Mouse (Mus musculus): ENCODE results near the gene Ptprt.
A peak's percentile ranks its signal among the peaks of the same experiment; 100 is the strongest.

Gene Ptprt

DNA sequence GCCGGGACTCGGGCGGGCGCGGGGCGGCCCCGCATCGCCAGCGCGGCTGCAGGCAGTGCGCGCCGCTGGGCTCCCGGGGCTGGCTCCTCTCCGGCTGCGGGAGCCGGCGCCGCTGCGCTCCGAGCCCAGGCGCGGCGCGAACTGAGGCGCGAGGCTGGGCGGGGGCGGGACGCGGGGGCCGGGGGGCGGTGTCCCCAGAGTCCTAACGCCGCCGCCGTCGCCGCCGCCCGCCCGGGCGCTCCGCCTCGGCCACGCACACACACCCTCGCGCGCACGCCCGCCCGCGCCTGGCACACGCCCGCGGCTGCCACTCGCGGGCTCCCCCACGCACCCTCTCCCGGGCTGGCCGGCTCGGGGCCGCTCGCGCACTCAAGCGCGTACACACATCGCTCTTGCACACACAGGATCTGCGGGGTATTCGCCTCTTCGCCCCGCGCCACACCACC lies at the start of gene Ptprt:
Gene Ptprt (minus strand): TSS at position 207 of the 446 bp plus-strand sequence.
- DNase-seq (ENCODE audit: low spot score in 2 of 2), result no peak

DNA sequence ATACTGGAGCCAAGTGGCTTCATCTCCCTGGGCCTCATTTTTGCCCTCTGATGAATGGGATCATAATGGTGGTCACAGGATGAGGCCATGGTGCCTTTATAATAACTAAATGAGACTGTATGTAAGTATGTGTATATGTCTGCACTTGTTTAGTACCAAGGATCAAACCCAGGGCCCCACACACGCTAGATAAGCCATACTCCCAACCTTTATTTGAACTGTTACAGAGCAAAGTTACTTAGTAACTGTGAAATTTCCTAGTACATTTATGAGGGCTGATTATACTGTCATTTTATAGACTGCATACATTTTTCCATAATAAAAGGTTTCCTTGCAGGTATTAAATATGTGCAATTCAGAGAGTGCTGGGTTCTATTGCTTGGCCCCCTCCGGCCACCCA lies 49.5 kb upstream of the Ptprt start:
- DNase-seq (ENCODE audit: low spot score in 2 of 2), result no peak

DNA sequence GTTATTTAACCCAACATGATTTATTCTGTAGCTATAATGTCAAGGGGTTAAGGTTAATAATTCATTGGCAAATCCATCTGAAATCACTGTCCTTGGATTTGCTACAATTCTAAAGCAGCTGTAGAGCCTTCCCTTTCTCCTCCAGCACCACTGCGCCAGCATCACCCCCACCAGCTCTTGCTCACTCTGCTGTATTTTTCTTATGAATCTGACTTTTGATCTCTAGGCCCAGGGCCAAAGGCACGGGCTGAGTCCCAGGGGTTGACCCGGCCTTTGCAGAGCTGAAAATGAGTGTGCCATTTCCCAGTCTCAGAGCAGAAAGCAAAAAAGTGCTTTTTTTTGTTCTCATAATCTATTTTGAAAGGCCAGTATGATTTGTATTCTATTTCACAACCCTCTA lies 38.7 kb upstream of the Ptprt start:
- no peak for DNase-seq (ENCODE audit: low spot score in 2 of 2)

DNA sequence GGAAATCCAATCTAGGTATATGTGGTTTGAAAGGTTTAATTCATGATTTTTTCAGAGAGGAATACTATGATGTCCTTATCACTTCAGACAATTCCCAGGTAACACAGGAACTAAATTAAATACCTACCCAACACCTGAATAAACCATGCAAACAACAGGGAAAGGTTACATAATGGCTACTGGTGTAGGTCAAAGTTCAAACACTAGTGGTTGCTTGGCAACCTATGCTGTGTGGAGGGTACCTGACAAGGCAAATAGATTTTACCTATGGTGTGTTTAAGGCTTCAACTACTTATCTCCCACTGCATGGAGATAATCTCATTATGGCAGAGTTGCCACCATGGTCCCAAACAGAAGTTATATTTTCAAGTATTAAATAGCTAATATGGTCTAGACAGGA lies 38.1 kb upstream of the Ptprt start:
- DNase-seq (ENCODE audit: low spot score in 2 of 2), result no peak

DNA sequence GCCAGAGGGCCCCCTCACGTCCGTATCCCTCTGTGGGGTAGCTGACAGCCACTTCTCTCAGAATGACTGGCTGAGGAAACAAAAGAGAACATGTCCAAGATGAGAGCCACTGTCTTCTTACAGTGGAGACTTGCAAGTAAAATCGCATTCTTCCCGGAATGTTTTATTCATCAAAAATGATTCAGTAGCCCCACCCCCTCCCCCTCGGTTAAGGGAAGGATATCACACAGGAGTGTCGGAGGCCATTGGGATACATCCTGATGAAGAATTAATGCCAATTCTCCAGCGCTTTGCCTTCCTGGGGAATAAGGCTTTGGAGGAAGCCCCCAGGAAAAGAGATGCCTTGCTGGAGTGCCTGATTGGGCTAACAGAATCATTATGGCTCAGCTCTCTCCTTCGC lies 37.1 kb upstream of the Ptprt start:
- DNase-seq (ENCODE audit: low spot score in 2 of 2), result no peak

DNA sequence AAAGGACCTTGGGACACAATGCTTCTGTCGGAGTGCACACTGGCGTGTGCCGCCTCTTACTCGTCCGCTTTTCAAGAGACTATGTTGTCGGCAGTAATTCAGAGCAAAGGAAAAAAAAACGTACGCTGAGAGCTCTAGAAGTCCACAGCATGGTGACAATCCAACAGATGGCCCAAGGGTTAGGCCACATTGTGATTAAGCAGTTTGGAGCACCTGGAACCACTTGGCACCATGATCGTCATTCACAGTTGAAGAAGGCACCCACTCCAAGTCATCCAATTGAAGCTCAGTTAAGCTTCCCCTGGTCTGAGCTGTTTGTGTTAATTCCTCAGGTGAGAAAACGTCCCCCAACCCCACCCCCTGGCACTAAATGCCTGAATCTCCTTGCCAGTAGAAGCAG lies 36.2 kb upstream of the Ptprt start:
- no peak for DNase-seq (ENCODE audit: low spot score in 2 of 2)

DNA sequence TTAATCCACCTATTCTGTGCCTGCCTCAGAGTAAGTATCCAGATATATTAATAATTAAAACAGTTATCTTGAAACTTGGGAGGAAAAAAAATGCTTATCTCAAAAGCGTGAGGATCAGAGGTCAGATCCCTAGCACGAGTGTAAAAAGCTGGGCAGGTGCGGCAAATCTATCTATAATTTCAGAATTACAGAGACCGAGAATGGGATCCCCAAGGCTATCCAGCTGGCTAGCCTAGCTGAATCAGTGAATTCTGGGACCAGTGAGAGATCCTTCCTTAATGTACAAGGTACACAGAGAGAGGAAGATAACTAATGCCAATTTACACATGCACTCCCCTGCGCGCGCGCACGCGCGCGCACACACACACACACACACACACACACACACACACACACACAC lies 31.2 kb upstream of the Ptprt start:
- no peak for DNase-seq (ENCODE audit: low spot score in 2 of 2)

DNA sequence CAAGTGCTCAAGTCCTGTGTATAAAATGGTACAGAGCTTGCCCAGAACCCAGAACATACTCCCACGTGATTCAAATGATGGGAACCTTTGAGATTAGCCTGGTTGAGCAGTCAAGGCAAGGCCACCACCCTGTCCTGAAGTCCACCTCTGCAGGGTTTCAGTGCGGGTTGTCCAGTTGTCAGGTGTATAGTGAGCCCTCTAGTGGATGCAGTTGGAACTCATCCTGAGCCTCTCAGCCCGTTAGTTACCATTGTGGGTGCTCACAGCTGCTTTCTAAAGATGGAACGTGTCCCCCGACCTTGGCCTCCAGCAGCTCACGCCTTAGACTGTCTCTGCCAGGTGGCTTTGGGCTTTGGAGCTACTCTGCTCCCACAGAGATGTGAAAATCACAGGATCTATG lies 21.7 kb upstream of the Ptprt start:
- DNase-seq (ENCODE audit: low spot score in 2 of 2), result peak in 1 of 2 experiments; percentile 33

DNA sequence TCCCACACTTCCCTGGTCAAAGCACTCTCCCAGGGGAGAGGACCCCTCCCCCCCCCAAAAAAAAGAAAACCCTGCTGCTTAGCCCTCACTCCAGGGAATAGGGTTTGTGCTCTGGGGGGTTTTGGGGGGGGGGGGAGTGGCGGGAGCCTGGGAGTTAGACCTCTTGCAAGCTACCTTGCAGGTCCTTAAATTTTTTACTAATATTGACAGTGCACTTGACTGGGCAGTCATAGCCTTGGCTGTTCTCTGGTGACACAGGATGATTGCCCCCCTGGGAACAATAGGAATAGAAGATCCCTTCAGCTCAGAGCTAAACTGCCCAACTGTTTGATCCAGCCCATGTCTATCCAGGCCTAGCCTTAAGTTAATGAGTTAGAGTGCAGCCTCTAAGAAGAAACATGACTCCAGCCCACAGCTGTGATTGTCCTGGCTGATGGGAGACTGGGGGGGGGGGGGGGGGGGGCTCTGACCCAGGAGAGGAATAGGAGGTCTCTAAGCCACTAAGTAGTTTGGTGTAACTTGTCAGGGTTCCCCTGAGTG lies 1.6 kb upstream of the Ptprt start:
- DNase-seq (ENCODE audit: low spot score in 2 of 2), result no peak

DNA sequence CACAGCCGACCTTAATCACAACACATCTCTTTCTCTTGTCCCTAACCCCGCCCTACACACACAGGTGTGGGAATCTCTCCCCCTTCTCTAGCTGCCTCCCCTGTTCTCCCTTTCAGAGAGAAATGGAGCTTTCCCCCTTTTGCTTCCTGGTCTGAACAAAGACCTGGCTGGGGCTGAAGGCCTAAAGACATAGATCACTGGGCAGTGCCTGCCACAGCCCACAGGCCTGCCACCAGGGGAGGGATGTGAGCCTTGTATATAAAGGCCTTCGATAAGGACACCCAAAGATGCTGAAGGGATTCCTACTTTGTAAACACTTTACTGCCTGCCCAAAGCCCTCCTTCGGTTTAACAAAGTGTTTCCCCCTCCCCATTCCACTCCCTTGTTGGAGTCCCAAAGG lies 786 bp upstream of the Ptprt start:
- no peak for DNase-seq (ENCODE audit: low spot score in 2 of 2)

DNA sequence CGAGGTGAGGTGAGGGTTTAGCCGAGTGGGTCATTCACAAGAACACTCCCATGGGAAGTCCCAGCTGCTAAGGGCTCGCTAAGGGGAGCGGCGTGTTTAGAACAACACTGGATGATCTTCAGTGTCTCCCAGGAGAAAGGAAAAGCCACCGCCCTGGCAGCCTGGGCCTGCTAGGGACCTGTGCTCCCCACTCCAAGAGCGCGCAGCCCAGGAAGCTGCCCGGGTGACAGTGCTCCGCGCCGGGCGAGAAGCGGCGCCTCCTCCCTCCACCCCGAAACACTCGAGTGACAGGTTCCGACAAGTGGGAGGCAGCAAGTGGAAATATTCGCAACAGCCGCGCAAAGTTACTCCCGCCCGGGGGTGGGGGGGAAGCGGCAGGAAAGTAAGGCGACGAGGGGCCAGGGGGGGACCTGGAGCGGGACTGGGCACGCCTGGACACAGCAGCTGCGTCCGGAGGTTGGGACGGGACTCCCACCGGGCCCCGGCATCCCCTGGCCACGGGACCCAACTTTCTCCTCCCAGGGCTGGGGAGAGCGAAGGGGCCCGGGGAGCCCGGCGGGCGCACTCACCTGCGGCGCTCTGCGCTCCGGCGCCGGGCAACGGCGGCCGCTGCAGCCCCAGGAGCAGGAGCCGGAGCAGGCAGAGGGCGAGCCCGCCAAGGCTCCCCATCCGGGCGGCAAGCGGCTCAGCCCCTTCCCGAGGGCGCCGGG lies 561 bp downstream of the Ptprt start:
- peak in 1 of 2 experiments; percentile 27 for DNase-seq (ENCODE audit: low spot score in 2 of 2)

DNA sequence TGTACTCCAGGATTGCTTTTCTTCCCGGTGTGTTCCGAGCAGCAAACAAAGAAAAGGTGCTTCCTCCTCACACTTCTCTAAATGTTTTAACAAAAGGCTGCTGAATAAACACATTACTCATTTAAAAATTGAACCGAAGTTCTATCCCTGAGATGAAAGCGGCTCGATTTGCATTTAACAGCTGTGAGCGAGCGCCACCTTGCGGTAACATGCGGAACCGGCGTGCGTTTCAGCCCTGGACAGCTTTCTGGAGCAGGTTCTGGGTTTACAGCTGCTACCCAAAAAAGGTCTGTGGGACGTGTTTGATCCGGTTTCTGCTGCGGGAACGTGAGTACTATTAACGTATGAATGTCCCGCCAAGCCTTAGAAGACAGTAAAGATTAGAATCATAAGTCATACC lies 1.9 kb downstream of the Ptprt start:
- DNase-seq (ENCODE audit: low spot score in 2 of 2), result peak; percentile 64 to 87

DNA sequence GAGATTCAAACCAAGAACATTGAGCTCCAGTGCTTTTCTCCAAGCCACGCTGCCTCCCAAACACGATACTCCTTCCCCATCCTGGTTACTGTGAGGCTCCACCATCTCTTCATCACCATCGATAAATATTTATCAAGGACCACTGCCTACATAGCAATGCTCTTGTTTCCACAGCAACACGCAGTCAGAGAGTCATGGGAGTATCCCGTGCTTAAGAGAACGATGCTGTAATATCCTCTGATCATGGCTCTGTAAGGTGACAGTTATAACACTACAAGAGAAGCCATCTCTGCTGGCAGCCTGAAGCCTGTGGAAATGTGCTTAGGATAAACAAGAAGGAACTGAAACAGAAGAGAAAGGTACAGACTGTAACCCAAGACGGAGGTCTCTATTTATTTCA lies 3.4 kb downstream of the Ptprt start:
- DNase-seq (ENCODE audit: low spot score in 2 of 2), result no peak

DNA sequence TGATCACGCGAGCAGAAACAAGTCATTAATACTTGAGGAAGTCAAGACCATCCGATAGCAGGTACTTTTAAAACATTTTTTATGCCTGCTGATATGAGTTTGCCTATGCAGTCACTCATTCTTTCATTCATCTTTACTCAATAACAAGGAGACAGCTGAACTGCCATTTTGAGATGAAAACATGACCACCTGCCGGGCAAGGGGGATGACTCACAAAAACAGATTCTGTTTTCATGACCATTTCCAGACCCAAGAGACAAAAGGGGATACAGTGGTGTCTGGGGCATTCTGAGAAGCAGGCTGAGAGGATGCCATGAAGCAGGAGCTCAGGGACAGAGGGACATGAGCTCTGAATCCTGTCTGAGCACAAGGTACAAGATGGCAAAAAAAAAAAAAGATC lies 6.5 kb downstream of the Ptprt start:
- DNase-seq (ENCODE audit: low spot score in 2 of 2), result no peak

DNA sequence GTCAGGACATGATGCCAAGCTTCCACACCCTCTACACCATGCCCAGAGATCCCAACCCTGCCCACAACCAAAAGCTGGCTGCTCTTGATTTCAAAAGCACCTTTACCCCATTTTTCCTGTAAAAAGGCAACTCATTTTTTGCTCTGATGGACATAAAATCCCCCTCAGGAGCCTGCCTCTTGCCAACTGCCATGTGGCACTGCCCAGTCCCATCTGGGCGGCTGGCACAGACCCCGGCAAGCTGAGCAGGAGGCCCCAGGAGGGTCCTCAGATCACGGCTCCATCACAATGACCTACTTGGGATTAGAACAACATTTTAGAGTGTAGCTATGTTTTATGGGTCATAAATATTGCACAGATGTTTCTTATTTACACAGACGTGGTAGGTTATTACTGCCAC lies 22.3 kb downstream of the Ptprt start:
- DNase-seq (ENCODE audit: low spot score in 2 of 2), result no peak

DNA sequence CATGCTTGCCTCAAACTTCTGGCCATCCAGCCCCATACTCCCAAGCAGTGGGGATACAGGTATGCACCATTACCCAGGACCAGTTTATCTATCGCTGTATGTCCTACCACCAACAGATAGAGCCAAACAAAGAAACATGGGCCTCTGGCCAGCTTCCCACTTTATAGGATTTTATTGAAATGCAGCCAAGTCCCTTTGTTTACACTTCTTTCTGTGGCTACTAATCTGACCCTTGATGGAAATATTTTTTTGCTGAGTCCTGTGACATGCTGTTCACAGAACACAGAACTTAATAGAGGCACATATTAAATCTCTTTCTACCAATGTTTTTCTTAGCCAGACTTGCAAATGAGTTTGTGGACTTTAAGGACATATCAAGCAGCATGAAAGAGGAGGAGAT lies 23.4 kb downstream of the Ptprt start:
- DNase-seq (ENCODE audit: low spot score in 2 of 2), result peak in 1 of 2 experiments; percentile 1

DNA sequence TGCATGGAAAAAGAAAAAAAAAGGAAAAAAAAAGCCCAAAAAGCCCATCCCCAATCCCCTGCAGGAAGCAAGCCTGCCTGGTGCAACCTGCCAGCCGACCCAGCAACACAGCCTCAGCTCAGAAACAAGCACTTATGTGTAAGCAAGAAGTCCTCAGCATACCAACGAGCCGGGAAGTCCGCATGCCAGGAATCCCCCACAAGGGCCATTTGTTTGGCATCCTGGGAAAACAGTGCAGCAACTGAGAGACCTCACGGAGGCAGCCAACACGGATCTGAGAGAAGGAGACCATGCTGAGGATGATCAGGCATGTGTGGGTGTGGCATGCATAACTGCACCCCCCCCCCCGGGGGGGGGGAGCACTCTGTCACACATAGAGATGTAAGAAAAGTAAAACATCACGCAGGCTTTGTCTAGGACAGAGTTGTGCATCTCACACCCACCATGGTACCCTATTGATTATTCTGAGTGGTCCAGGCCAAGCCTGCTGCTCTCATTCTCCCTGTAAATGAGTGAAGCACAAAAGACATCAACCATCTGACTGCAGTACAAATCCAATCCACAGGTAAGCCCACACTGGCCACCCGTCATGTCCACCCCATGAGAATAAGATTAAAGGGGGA lies 24.4 kb downstream of the Ptprt start:
- DNase-seq (ENCODE audit: low spot score in 2 of 2), result no peak

DNA sequence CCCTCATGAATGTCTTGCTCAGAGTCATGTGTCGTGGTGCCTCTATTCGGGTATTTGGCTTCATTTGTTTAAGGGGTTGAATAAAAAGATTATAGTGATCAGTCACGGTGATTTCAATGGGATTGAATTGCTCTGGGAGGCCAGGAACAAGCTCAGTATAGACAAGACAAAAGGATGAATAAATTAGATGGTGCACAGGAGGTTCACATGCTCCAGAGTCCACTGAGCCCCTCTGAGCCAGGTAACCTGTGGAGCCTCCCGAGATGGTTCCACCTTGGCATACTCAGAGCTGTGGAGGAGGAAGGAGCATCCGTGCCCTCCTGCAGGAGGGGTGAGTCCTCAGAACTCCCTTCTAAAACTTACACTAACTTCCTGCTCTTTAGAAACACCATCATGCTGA lies 26.0 kb downstream of the Ptprt start:
- DNase-seq (ENCODE audit: low spot score in 2 of 2), result no peak

DNA sequence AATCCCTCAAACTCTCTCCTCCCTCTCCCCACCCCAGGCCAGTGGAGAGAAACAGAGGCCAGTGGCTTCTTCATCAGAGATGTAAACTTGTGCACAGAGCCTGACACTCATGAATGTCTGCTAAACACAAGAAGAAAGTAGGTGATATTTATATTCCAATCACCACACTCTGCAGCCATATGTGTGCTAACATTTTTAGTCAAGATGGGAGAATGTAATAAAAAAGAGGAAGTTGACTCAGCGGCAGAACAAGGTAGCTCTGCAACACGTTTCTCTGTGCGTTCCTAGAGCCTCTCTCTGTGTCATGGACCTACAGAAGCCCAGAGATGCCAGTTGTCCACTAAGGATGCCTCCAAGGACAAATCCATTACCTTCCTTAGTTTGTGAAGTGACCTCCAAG lies 34.9 kb downstream of the Ptprt start:
- no peak for DNase-seq (ENCODE audit: low spot score in 2 of 2)

DNA sequence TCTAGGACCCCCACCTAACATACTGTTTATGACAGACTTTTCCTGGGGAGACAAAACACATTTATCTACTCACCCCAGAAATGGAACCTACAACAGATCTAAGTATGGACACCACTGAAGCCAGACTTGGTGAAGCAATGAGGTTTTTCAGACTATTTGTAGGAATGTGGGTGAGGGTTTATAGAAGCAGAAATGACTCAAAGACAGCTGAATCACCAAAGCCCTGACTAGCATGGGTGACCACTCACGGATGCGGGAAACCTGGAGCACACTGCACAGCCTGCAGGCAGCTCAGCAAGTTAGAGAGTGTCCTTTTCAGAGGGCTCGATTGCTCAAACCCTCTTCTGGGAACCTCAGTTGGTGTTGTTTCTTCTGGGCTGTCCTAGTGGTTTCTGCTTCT lies 36.2 kb downstream of the Ptprt start:
- no peak for DNase-seq (ENCODE audit: low spot score in 2 of 2)

DNA sequence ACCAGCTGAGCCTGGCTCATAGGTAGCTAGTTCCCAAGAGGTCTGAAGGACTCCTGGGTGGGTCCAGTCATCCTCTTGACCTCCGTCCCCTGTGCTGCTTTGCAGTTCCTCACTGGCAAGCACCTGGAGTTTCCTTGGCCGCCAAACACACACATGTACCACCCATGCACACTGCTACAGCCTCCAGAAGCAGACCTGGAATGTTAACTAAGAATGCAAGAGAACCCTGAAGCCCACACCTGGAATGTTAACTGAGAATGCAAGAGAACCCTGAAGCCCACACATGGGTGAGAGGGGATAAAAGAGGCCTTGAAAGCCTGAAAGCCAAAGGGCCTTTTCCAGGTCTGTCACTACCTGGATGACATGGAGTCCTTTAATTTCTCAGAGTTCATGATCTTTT lies 46.7 kb downstream of the Ptprt start:
- no peak for DNase-seq (ENCODE audit: low spot score in 2 of 2)

DNA sequence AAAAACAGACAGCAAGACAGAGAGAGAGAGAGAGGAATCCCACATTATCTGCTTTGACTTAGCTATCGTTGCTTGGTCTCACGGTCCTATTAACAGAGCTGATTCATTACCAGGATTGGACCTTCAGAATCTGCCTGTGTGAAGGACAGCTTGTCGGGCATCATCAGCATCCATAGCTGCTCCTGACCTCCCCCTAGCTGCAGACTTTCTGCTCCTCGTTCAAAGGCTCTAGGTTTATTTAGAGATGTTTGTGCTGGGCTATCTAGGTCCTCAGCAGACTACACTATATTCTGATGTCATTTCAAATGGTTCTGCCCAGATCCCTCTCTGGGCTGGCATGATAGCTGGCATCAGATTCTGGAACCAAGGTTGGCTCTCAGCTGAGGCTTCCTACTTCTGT lies 47.5 kb downstream of the Ptprt start:
- DNase-seq (ENCODE audit: low spot score in 2 of 2), result no peak

DNA sequence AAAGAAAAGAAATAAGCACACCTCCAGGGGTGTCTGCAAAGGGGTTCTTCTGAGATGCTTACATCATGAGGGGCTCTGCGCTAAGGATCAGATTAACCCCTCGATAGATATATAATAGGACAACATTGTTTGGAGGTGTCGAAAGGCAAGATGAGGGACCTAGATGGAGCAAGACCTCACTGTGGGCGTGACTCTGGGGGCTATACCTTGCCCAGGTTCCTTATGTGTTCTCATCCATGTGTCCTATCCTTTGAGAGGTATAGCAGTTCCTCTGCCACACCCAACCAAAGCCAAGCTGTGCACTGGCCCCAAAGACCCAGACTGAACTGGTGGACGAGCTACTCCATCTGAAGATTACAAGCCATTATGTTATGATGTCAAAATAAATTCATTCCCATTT lies 58.2 kb downstream of the Ptprt start:
- no peak for DNase-seq (ENCODE audit: low spot score in 2 of 2)

DNA sequence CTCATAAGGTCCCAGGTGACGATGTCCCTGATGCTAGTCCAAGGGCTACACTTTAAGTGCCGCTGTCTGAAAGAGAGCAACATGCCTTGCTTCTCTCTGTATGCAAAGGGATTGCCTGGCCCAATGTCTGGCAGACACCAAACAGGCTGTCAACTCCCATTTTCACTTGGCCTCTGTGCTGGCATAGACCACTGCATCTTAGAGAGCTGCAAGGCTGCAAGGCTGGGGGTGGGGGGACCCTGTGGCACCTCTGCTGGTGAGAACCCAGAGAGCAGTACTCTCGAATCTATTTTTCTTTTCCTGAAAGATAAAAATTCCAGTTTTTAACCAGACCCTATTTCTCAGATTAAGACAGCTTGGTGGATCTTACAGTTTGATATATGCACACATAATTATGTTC lies 69.6 kb downstream of the Ptprt start:
- DNase-seq (ENCODE audit: low spot score in 2 of 2), result no peak
